Mouse (Mus musculus): ENCODE results near the gene Art4. TPM values are rescaled to one million over a fixed set of nuclear protein-coding genes. Genes with fewer than 3 reads are reported as not detected.

Gene Art4
- polyA plus RNA-seq, 1 experiment, result 0.96 TPM

- Histone ChIP-seq H3K4me1 (ENCODE audit: control insufficient read depth, insufficient read depth, low read length) (peaks cover 14% of the 10 kb centered on the region), H3K27me3 (ENCODE audit: control insufficient read depth, insufficient read depth, low read length) (no peaks in the 10 kb centered on the region), H3K4me3 (ENCODE audit: control insufficient read depth, low read depth, low read length) (peak overlapping the region; percentile 63), H3K27ac (ENCODE audit: control insufficient read depth, insufficient read depth, low read depth, low read length) (peak overlapping the region; percentile 24), H3K36me3 (ENCODE audit: control insufficient read depth, insufficient read depth, low read length) (no peaks in the 10 kb centered on the region)
- TF ChIP-seq CTCF (IDR thresholded peaks at IDR 0.05; ENCODE audit: control insufficient read depth, insufficient read depth, insufficient replicate concordance, low read depth, low read length) (no peak), POLR2A (IDR thresholded peaks at IDR 0.05; ENCODE audit: control insufficient read depth, low read depth, low read length) (no peak)
Measured at GRCm38 (mm10) chr6:136807395-136808013, 50.0 kb downstream of the Art4 start.

- Histone ChIP-seq H3K27me3 (ENCODE audit: control insufficient read depth, insufficient read depth, low read length) (no peaks in the 10 kb centered on the region), H3K4me3 (ENCODE audit: control insufficient read depth, low read depth, low read length) (no peak overlapping the region), H3K27ac (ENCODE audit: control insufficient read depth, insufficient read depth, low read depth, low read length) (no peak overlapping the region), H3K4me1 (ENCODE audit: control insufficient read depth, insufficient read depth, low read length) (peaks cover 14% of the 10 kb centered on the region), H3K36me3 (ENCODE audit: control insufficient read depth, insufficient read depth, low read length) (no peaks in the 10 kb centered on the region)
- TF ChIP-seq CTCF (IDR thresholded peaks at IDR 0.05; ENCODE audit: control insufficient read depth, insufficient read depth, insufficient replicate concordance, low read depth, low read length) (no peak), POLR2A (IDR thresholded peaks at IDR 0.05; ENCODE audit: control insufficient read depth, low read depth, low read length) (no peak)
Measured at GRCm38 (mm10) chr6:136806819-136807218, 50.7 kb downstream of the Art4 start.

GRCm38 (mm10) chr6:136805409-136805775, 52.1 kb downstream of the Art4 start:
- Histone ChIP-seq H3K27ac (ENCODE audit: control insufficient read depth, insufficient read depth, low read depth, low read length) (no peak overlapping the region), H3K27me3 (ENCODE audit: control insufficient read depth, insufficient read depth, low read length) (no peaks in the 10 kb centered on the region), H3K4me3 (ENCODE audit: control insufficient read depth, low read depth, low read length) (no peak overlapping the region), H3K36me3 (ENCODE audit: control insufficient read depth, insufficient read depth, low read length) (no peaks in the 10 kb centered on the region), H3K4me1 (ENCODE audit: control insufficient read depth, insufficient read depth, low read length) (peaks cover 14% of the 10 kb centered on the region)
- no peak for TF ChIP-seq POLR2A (IDR thresholded peaks at IDR 0.05; ENCODE audit: control insufficient read depth, low read depth, low read length)
- no peak for TF ChIP-seq CTCF (IDR thresholded peaks at IDR 0.05; ENCODE audit: control insufficient read depth, insufficient read depth, insufficient replicate concordance, low read depth, low read length)

GRCm38 (mm10) chr6:136804705-136805408, 52.7 kb downstream of the Art4 start:
- TF ChIP-seq POLR2A (IDR thresholded peaks at IDR 0.05; ENCODE audit: control insufficient read depth, low read depth, low read length), result no peak
- TF ChIP-seq CTCF (IDR thresholded peaks at IDR 0.05; ENCODE audit: control insufficient read depth, insufficient read depth, insufficient replicate concordance, low read depth, low read length), result no peak
- Histone ChIP-seq H3K27ac (ENCODE audit: control insufficient read depth, insufficient read depth, low read depth, low read length) (peak overlapping the region; percentile 55; the same call in 1 of the 2 replicates), H3K4me1 (ENCODE audit: control insufficient read depth, insufficient read depth, low read length) (peaks cover 14% of the 10 kb centered on the region), H3K27me3 (ENCODE audit: control insufficient read depth, insufficient read depth, low read length) (no peaks in the 10 kb centered on the region), H3K36me3 (ENCODE audit: control insufficient read depth, insufficient read depth, low read length) (no peaks in the 10 kb centered on the region), H3K4me3 (ENCODE audit: control insufficient read depth, low read depth, low read length) (no peak overlapping the region)

GRCm38 (mm10) chr6:136803739-136804633, 53.5 kb downstream of the Art4 start, which contains the start of gene Hist4h4:
Gene Hist4h4, minus strand, starts transcription at chr6:136804415.
- H3K36me3 ChIP-seq (ENCODE audit: control insufficient read depth, insufficient read depth, low read length), result no peaks in the 10 kb centered on the region
- peaks cover 11% of the 10 kb centered on the region for H3K4me1 ChIP-seq (ENCODE audit: control insufficient read depth, insufficient read depth, low read length)

GRCm38 (mm10) chr6:136803093-136803738, 54.3 kb downstream of the Art4 start:
- no peaks in the 10 kb centered on the region for H3K27me3 ChIP-seq (ENCODE audit: control insufficient read depth, insufficient read depth, low read length)
- peak overlapping the region; percentile 81 for H3K4me3 ChIP-seq (ENCODE audit: control insufficient read depth, low read depth, low read length)
- peak overlapping the region; percentile 92 for H3K27ac ChIP-seq (ENCODE audit: control insufficient read depth, insufficient read depth, low read depth, low read length)
- H3K4me1 ChIP-seq (ENCODE audit: control insufficient read depth, insufficient read depth, low read length), result peaks cover 11% of the 10 kb centered on the region
- no peak for TF ChIP-seq CTCF (IDR thresholded peaks at IDR 0.05; ENCODE audit: control insufficient read depth, insufficient read depth, insufficient replicate concordance, low read depth, low read length)
- no peak for TF ChIP-seq POLR2A (IDR thresholded peaks at IDR 0.05; ENCODE audit: control insufficient read depth, low read depth, low read length)
- H3K36me3 ChIP-seq (ENCODE audit: control insufficient read depth, insufficient read depth, low read length), result no peaks in the 10 kb centered on the region

More at GRCm38 (mm10) chr6:136803739-136804633, 53.5 kb downstream of the Art4 start, which contains the start of gene Hist4h4:
- Histone ChIP-seq H3K27ac (ENCODE audit: control insufficient read depth, insufficient read depth, low read depth, low read length) (peak within 1 kb of the TSS; percentile 92), H3K4me3 (ENCODE audit: control insufficient read depth, low read depth, low read length) (peak within 1 kb of the TSS; percentile 81), H3K27me3 (ENCODE audit: control insufficient read depth, insufficient read depth, low read length) (no peaks in the 10 kb centered on the region)
- TF ChIP-seq CTCF (IDR thresholded peaks at IDR 0.05; ENCODE audit: control insufficient read depth, insufficient read depth, insufficient replicate concordance, low read depth, low read length), result 0 out of 2 replicates have a peak, but pooled peaks have one; percentile 18
- peak; percentile 89 for TF ChIP-seq POLR2A (IDR thresholded peaks at IDR 0.05; ENCODE audit: control insufficient read depth, low read depth, low read length)

All from testis, adult 2 months (tissue).